9 mouse cellular contexts compared by ENCODE assay signal in genomic region chr2:52499849-52500262, GRCm38 (mm10).
DNase-seq lines count a peak whose midpoint lies in the region; ATAC-seq and TF ChIP-seq lines count a peak whose summit lies in the region.
"Had no signal": no experiment of that assay in that cellular context is flagged by ENCODE, and none has a peak within 500 bp of the region (broad histone marks: within the 10 kb centered on the region; RNA-seq: fewer than 3 reads in every experiment).

No protein-coding gene starts in this region.

- H3K27ac ChIP-seq in forebrain, postnatal 0 days (ENCODE audit: low read depth, low read length), result peak overlapping the region; percentile 21; the same call in 1 of the 2 replicates
- H3K27ac ChIP-seq in forebrain, embryonic 13.5 days, result no peak overlapping the region
- H3K27ac ChIP-seq in forebrain, embryonic 12.5 days, result no peak overlapping the region
- H3K27ac ChIP-seq: forebrain, embryonic 15.5 days had no signal

- no peak overlapping the region for H3K4me3 ChIP-seq in forebrain, postnatal 0 days (ENCODE audit: low read depth, low read length)
- H3K4me3 ChIP-seq in forebrain, embryonic 13.5 days, result no peak overlapping the region
- no peak overlapping the region for H3K4me3 ChIP-seq in forebrain, embryonic 12.5 days (replicated peaks)
- H3K4me3 ChIP-seq: forebrain, embryonic 15.5 days had no signal

- no peak for DNase-seq in forebrain, postnatal 0 days
- DNase-seq in layer of hippocampus, adult 18-20 months (ENCODE audit: low spot score in 2 of 2), result peak; percentile 39 to 70
- no peak for DNase-seq in layer of hippocampus, postnatal 25 days (ENCODE audit: extremely low spot score in 1 of 2, low spot score in 1 of 2)
- peak; percentile 47 to 67 for DNase-seq in cerebellum, postnatal 14 days
- no peak for DNase-seq in spleen, adult 18-20 months

- 61% methylated on average over 6 of the region's 6 CpGs for WGBS in forebrain, postnatal 0 days
- WGBS in forebrain, embryonic 13.5 days, result 81% methylated on average over 6 of the region's 6 CpGs
- WGBS in forebrain, embryonic 12.5 days, result 85% methylated on average over 6 of the region's 6 CpGs

- no peak for TF ChIP-seq CTCF in forebrain, postnatal 0 days (IDR thresholded peaks at IDR 0.05; ENCODE audit: low read depth)

- no peak overlapping the region for H3K9ac ChIP-seq in forebrain, postnatal 0 days
- H3K9ac ChIP-seq in forebrain, embryonic 13.5 days, result no peak overlapping the region
- no peak overlapping the region for H3K9ac ChIP-seq in forebrain, embryonic 12.5 days
- H3K9ac ChIP-seq: forebrain, embryonic 15.5 days had no signal

- H3K9me3 ChIP-seq in forebrain, postnatal 0 days (ENCODE audit: low read length), result no peaks in the 10 kb centered on the region
- no peaks in the 10 kb centered on the region for H3K9me3 ChIP-seq in forebrain, embryonic 13.5 days (replicated peaks)
- H3K9me3 ChIP-seq in forebrain, embryonic 12.5 days, result no peaks in the 10 kb centered on the region
- H3K9me3 ChIP-seq: forebrain, embryonic 15.5 days had no signal

- H3K4me1 ChIP-seq in forebrain, postnatal 0 days (ENCODE audit: insufficient read depth), result peaks cover 3% of the 10 kb centered on the region; the same call in 1 of the 2 replicates
- peaks cover 4% of the 10 kb centered on the region; the same call in 1 of the 2 replicates for H3K4me1 ChIP-seq in forebrain, embryonic 13.5 days
- H3K4me1 ChIP-seq in forebrain, embryonic 12.5 days, result peaks cover 5% of the 10 kb centered on the region

- no peaks in the 10 kb centered on the region for H3K27me3 ChIP-seq in forebrain, postnatal 0 days (ENCODE audit: insufficient read depth, low read length)
- H3K27me3 ChIP-seq in forebrain, embryonic 13.5 days, result no peaks in the 10 kb centered on the region
- no peaks in the 10 kb centered on the region for H3K27me3 ChIP-seq in forebrain, embryonic 12.5 days
- H3K27me3 ChIP-seq: forebrain, embryonic 15.5 days had no signal

- H3K36me3 ChIP-seq in forebrain, postnatal 0 days (ENCODE audit: insufficient read depth), result no peaks in the 10 kb centered on the region
- no peaks in the 10 kb centered on the region for H3K36me3 ChIP-seq in forebrain, embryonic 13.5 days (ENCODE audit: poor library complexity, severe bottlenecking)
- no peaks in the 10 kb centered on the region for H3K36me3 ChIP-seq in forebrain, embryonic 12.5 days (replicated peaks)
- H3K36me3 ChIP-seq: forebrain, embryonic 15.5 days had no signal

- ATAC-seq in forebrain, postnatal 0 days, result 0 out of 2 replicates have a peak, but pooled peaks have one; percentile 10
- no peak for ATAC-seq in forebrain, embryonic 13.5 days
- peak; percentile 92 for ATAC-seq in megakaryocyte progenitor cell, adult 5-6 weeks (replicated peaks; ENCODE audit: poor library complexity)
- ATAC-seq in forebrain, embryonic 12.5 days (ENCODE audit: low FRiP score), result no peak
- ATAC-seq: forebrain, embryonic 15.5 days had no signal

- H3K4me2 ChIP-seq in forebrain, postnatal 0 days (ENCODE audit: low read depth), result no peak overlapping the region
- H3K4me2 ChIP-seq in forebrain, embryonic 13.5 days, result no peak overlapping the region
- no peak overlapping the region for H3K4me2 ChIP-seq in forebrain, embryonic 12.5 days
- H3K4me2 ChIP-seq: forebrain, embryonic 15.5 days had no signal

Comparison
In these comparisons a context has a peak if more than half of its experiments do, and no peak if none do; other contexts are left out.
1. ATAC-seq: peak in forebrain, postnatal 0 days (single experiment) and megakaryocyte progenitor cell, adult 5-6 weeks (single experiment); none in forebrain, embryonic 13.5 days (single experiment) and forebrain, embryonic 12.5 days (single experiment).
2. DNase-seq: peak in layer of hippocampus, adult 18-20 months (2 of 2) and cerebellum, postnatal 14 days (2 of 2); none in forebrain, postnatal 0 days (single experiment), layer of hippocampus, postnatal 25 days (0 of 2) and spleen, adult 18-20 months (0 of 2).